In genomic region chr7:129983601-129984120, GRCm38 (mm10) we compare ENCODE assay signal across 17 mouse cellular contexts.
DNase-seq lines count a peak whose midpoint lies in the region; ATAC-seq and TF ChIP-seq lines count a peak whose summit lies in the region.
"Had no signal": no experiment of that assay in that cellular context is flagged by ENCODE, and none has a peak within 500 bp of the region (broad histone marks: within the 10 kb centered on the region; RNA-seq: fewer than 3 reads in every experiment).

No protein-coding gene starts in this region.

- no peaks in the 10 kb centered on the region for H3K27me3 ChIP-seq in kidney, embryonic 14.5 days (ENCODE audit: control insufficient read depth, insufficient read depth, low read length)
- H3K27me3 ChIP-seq in lung, postnatal 0 days (replicated peaks; ENCODE audit: insufficient read depth, low read length), result no peaks in the 10 kb centered on the region
- H3K27me3 ChIP-seq in embryonic facial prominence, embryonic 13.5 days, result no peaks in the 10 kb centered on the region
- H3K27me3 ChIP-seq in limb, embryonic 15.5 days, result no peaks in the 10 kb centered on the region

- H3K9me3 ChIP-seq in kidney, embryonic 14.5 days (ENCODE audit: control insufficient read depth, low read length), result no peaks in the 10 kb centered on the region
- no peaks in the 10 kb centered on the region for H3K9me3 ChIP-seq in lung, postnatal 0 days (ENCODE audit: low read length)
- no peaks in the 10 kb centered on the region for H3K9me3 ChIP-seq in embryonic facial prominence, embryonic 13.5 days
- H3K9me3 ChIP-seq in limb, embryonic 15.5 days, result no peaks in the 10 kb centered on the region
- H3K9me3 ChIP-seq: hindbrain, embryonic 10.5 days had no signal

- TF ChIP-seq EP300 in lung, postnatal 0 days (IDR thresholded peaks at IDR 0.05), result no peak

- no peak overlapping the region for H3K9ac ChIP-seq in kidney, embryonic 14.5 days (ENCODE audit: low read depth, low read length)
- H3K9ac ChIP-seq in lung, postnatal 0 days (replicated peaks; ENCODE audit: low read depth), result no peak overlapping the region
- H3K9ac ChIP-seq in embryonic facial prominence, embryonic 13.5 days, result no peak overlapping the region
- H3K9ac ChIP-seq in limb, embryonic 15.5 days, result no peak overlapping the region
- H3K9ac ChIP-seq: forebrain, postnatal 0 days; liver, embryonic 14.5 days had no signal

- no peak overlapping the region for H3K4me2 ChIP-seq in kidney, embryonic 14.5 days (replicated peaks; ENCODE audit: low read depth, low read length)
- H3K4me2 ChIP-seq in lung, postnatal 0 days (replicated peaks; ENCODE audit: low read depth, low read length), result no peak overlapping the region
- no peak overlapping the region for H3K4me2 ChIP-seq in embryonic facial prominence, embryonic 13.5 days
- H3K4me2 ChIP-seq in limb, embryonic 15.5 days, result no peak overlapping the region

- no peak overlapping the region for H3K4me3 ChIP-seq in kidney, embryonic 14.5 days (ENCODE audit: low read length)
- no peak overlapping the region for H3K4me3 ChIP-seq in lung, postnatal 0 days (ENCODE audit: low read depth, low read length)
- H3K4me3 ChIP-seq in embryonic facial prominence, embryonic 13.5 days, result no peak overlapping the region
- H3K4me3 ChIP-seq in limb, embryonic 15.5 days, result no peak overlapping the region
- H3K4me3 ChIP-seq: hindbrain, embryonic 10.5 days; layer of hippocampus, adult 2 months had no signal

- H3K36me3 ChIP-seq in kidney, embryonic 14.5 days (ENCODE audit: control insufficient read depth, insufficient read depth, low read length), result no peaks in the 10 kb centered on the region
- no peaks in the 10 kb centered on the region for H3K36me3 ChIP-seq in lung, postnatal 0 days (ENCODE audit: insufficient read depth, low read length)
- H3K36me3 ChIP-seq in embryonic facial prominence, embryonic 13.5 days, result no peaks in the 10 kb centered on the region
- no peaks in the 10 kb centered on the region for H3K36me3 ChIP-seq in limb, embryonic 15.5 days
- H3K36me3 ChIP-seq: G1E; hindbrain, embryonic 10.5 days had no signal

- 80% methylated on average over 6 of the region's 6 CpGs for WGBS in kidney, embryonic 14.5 days
- 59% methylated on average over 6 of the region's 6 CpGs for WGBS in lung, postnatal 0 days
- 70% methylated on average over 6 of the region's 6 CpGs for WGBS in embryonic facial prominence, embryonic 13.5 days
- WGBS in limb, embryonic 15.5 days, result 69% methylated on average over 6 of the region's 6 CpGs

- ATAC-seq in kidney, embryonic 14.5 days (ENCODE audit: low FRiP score, low TSS enrichment), result no peak
- no peak for ATAC-seq in lung, postnatal 0 days
- ATAC-seq in embryonic facial prominence, embryonic 13.5 days (ENCODE audit: insufficient number of reproducible peaks, insufficient read depth, low FRiP score, low TSS enrichment, low read depth), result no peak
- ATAC-seq in limb, embryonic 15.5 days (ENCODE audit: insufficient number of reproducible peaks, low FRiP score, low TSS enrichment, low read depth), result no peak
- ATAC-seq: CD4-positive, CD25-positive, alpha-beta regulatory T cell, adult 4 months; forebrain, postnatal 0 days had no signal

- no peak for TF ChIP-seq CTCF in lung, postnatal 0 days (IDR thresholded peaks at IDR 0.05)

- no peaks in the 10 kb centered on the region for H3K4me1 ChIP-seq in kidney, embryonic 14.5 days (ENCODE audit: control insufficient read depth, insufficient read depth, low read length)
- 0 out of 2 replicates have a peak, but pooled peaks cover 10% of the 10 kb centered on the region for H3K4me1 ChIP-seq in lung, postnatal 0 days (ENCODE audit: insufficient read depth, low read depth, low read length)
- peaks cover 48% of the 10 kb centered on the region for H3K4me1 ChIP-seq in embryonic facial prominence, embryonic 13.5 days
- peaks cover 20% of the 10 kb centered on the region; the same call in 1 of the 2 replicates for H3K4me1 ChIP-seq in limb, embryonic 15.5 days

- no peak for DNase-seq in kidney, adult 9 months
- no peak for DNase-seq in lung, postnatal 0 days (ENCODE audit: low spot score)
- no peak for DNase-seq in lung, postnatal 36 days
- DNase-seq in right cerebral cortex, postnatal 14 days, result no peak
- DNase-seq: cerebellum, adult 11-12 months; cerebellum, postnatal 25 days; forebrain, postnatal 0 days; midbrain, embryonic 14.5 days; retina, postnatal 1 day had no signal

- peak overlapping the region; percentile 8; the same call in 1 of the 2 replicates for H3K27ac ChIP-seq in kidney, embryonic 14.5 days (ENCODE audit: low read depth, low read length)
- peak overlapping the region; percentile 82 for H3K27ac ChIP-seq in lung, postnatal 0 days (ENCODE audit: low read length)
- peak overlapping the region; percentile 77 for H3K27ac ChIP-seq in embryonic facial prominence, embryonic 13.5 days
- peak overlapping the region; percentile 44; the same call in 1 of the 2 replicates for H3K27ac ChIP-seq in limb, embryonic 15.5 days
- H3K27ac ChIP-seq: layer of hippocampus, adult 2 months; liver, embryonic 14.5 days had no signal

Comparison
In these comparisons a context has a peak if more than half of its experiments do, and no peak if none do; other contexts are left out.
1. H3K27ac ChIP-seq: peak in every context shown above with its lines; median percentile 82 in lung, postnatal 0 days; 77 in embryonic facial prominence, embryonic 13.5 days; 44 in limb, embryonic 15.5 days; 8 in kidney, embryonic 14.5 days.